Mouse (Mus musculus): Measurements from ENCODE around the gene Cilp.

DNA sequence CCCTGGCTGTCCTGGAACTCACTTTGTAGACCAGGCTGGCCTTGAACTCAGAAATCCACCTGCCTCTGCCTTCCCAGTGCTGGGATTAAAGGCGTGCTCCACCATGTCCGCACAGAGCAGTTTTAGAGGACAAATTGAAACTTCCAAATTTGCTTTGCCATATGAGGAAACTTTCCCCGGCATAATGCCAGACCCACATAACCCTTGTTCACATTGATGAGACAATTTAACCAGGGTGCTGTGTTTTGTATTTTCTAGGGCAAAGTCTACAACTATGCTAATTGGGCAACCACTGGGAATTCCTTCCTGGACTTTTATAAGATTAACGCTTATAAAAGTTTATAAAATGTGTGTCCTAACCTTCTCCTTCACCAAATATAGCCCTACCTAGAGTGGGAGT lies 25.0 kb downstream of the Cilp start:
- TF ChIP-seq CTCF (IDR thresholded peaks at IDR 0.05; ENCODE audit: control insufficient read depth, insufficient read depth, low read length) (no peak), POLR2A (IDR thresholded peaks at IDR 0.05; ENCODE audit: borderline replicate concordance, control insufficient read depth, low read depth, low read length) (no peak)
